Mouse (Mus musculus) cerebellum, adult 2 months (tissue): ENCODE results near the gene Spsb3.

Experiments used
- CTCF ChIP-seq: fragments of 200-500 bp; IDR thresholded peaks from 2 replicates; pipeline ENCODE4 v1.5.1; 2011; ENCODE audit warnings: low read depth, mild to moderate bottlenecking, control low read depth, low read length, moderate library complexity, borderline replicate concordance; ENCODE audit not compliant: insufficient read depth
- POLR2A ChIP-seq: fragments of 200-500 bp; IDR thresholded peaks from 2 replicates; pipeline ENCODE4 v1.6.1; 2011; ENCODE audit warnings: low read length, control low read depth, borderline replicate concordance; ENCODE audit not compliant: insufficient read depth

- TF ChIP-seq POLR2A (no peak), CTCF (no peak)
Observed at GRCm38 (mm10) chr17:24874989-24875388, 11.5 kb upstream of the Spsb3 start.
